ENCODE assay signal across 1 mouse cellular context in the genomic region with DNA sequence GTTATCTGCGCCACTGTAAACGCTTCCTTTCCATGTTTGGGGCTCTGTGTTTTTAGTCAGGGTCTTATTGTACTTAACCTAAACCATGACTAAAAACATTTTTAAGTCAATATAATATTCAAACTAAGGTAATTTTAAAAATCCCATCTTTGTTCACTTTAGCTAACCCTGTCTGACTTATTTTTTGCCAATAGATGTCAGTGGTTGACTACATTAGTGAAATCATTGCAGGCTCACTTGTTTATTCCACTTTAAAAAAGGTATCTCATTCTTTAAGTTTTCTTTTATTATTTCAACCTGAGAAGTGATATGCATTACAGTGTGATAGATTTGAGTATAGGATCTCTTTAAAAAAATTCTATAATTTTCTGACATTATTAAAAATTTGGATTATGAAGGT.
TF ChIP-seq lines count a peak whose summit lies in the region.

No protein-coding gene starts in this region.

TF ChIP-seq in CH12.LX, 34 proteins besides CTCF, POLR2A, EP300 and RAD21 (continued from another document):
- TF ChIP-seq ZKSCAN1 (IDR thresholded peaks at IDR 0.05; ENCODE audit: borderline replicate concordance, low read depth, low read length) (no peak), GABPA (IDR thresholded peaks at IDR 0.05; ENCODE audit: insufficient replicate concordance, low read depth, low read length) (no peak), E2F4 (IDR thresholded peaks at IDR 0.05; ENCODE audit: insufficient replicate concordance, low read depth, low read length) (no peak), IRF4 (IDR thresholded peaks at IDR 0.05; ENCODE audit: low read depth, low read length) (no peak), TBP (conservative IDR thresholded peaks at IDR 0.05; ENCODE audit: low read depth, low read length) (no peak), MXI1 (IDR thresholded peaks at IDR 0.05; ENCODE audit: low read depth, low read length) (no peak), USF2 (conservative IDR thresholded peaks at IDR 0.05; ENCODE audit: low read depth, low read length) (no peak), RCOR1 (conservative IDR thresholded peaks at IDR 0.05; ENCODE audit: low read depth, low read length) (no peak), ZMIZ1 (IDR thresholded peaks at IDR 0.05; ENCODE audit: low read depth, low read length) (no peak), ZNF384 (IDR thresholded peaks at IDR 0.05; ENCODE audit: low read depth, low read length) (no peak), TCF12 (IDR thresholded peaks at IDR 0.05; ENCODE audit: low read depth, low read length) (no peak), MAZ (IDR thresholded peaks at IDR 0.05; ENCODE audit: low read depth, low read length) (no peak), NRF1 (IDR thresholded peaks at IDR 0.05; ENCODE audit: low read depth, low read length) (no peak), JUND (conservative IDR thresholded peaks at IDR 0.05; ENCODE audit: low read depth, low read length) (no peak), ETS1 (conservative IDR thresholded peaks at IDR 0.05; ENCODE audit: low read depth, low read length) (no peak), SMC3 (IDR thresholded peaks at IDR 0.05; ENCODE audit: low read depth, low read length) (no peak; the same call in 1 of the 2 replicates), NELFE (IDR thresholded peaks at IDR 0.05; ENCODE audit: low read depth, low read length) (no peak), CHD1 (IDR thresholded peaks at IDR 0.05; ENCODE audit: low read depth, low read length) (no peak)
